Mouse (Mus musculus) natural killer cell, adult 2 months (primary cell): ENCODE data around the gene Myo1d.
A peak's percentile ranks its signal among the peaks of the same experiment; 100 is the strongest.

Experiments
- DNase-seq, 2 experiments: peaks; one replicate each; pipeline ENCODE4 v3.0.0; 2022; ENCODE audit warnings: low spot score in 2 of 2

Gene Myo1d

DNA sequence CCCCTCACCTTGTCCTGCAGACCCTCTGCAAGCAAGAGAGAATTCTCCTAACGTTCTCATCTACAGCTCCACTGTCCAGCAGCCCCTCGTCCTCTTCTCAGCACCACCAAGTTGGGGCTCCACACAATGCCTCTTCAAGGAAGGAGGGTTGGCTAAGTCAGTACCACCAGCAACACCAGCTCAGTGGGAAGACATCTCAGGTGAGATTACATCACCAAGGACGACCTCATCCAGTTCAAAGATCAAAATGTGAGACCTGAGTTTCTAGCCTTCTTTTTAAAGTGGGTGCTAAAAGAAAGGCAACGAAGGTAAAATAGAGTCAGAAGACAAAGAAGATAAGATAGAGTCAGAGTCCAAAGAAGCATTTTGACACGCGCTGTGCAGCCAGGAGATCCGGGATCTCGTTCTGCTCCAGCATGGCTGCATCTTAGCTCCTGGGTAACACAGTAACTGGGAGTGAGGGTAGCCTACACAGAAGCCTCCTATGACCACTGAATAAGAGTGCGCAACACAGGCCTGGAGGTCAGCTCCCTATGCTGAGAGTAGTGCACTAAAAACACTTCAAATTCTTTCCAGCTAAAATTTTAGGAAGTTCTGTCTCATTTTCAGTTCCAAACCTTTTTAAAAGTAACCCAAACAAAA, 56.3 kb downstream of the Myo1d start:
- no peak for DNase-seq

GRCm38 (mm10) chr11:80719014-80719413, 60.8 kb downstream of the Myo1d start:
- DNase-seq: no peak

DNA sequence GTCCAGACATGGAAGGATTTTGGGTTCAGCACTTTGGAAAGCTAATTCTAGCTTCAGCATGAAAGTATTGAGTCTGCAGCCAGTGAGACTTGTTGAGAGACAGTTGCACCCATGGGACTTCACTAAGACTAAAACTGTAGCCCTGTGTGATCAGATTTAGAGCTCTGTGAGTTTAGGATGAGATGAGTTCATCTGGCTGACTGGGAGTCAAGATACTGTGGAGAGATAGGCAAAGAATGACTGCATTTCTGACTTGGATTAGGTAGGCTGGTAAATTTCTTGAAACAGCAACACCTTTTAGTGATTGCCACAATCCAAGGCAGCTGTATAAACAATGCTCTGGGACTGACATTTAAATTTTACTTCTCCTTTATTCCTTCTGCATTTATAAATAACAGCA, 61.8 kb downstream of the Myo1d start:
- no peak for DNase-seq

DNA sequence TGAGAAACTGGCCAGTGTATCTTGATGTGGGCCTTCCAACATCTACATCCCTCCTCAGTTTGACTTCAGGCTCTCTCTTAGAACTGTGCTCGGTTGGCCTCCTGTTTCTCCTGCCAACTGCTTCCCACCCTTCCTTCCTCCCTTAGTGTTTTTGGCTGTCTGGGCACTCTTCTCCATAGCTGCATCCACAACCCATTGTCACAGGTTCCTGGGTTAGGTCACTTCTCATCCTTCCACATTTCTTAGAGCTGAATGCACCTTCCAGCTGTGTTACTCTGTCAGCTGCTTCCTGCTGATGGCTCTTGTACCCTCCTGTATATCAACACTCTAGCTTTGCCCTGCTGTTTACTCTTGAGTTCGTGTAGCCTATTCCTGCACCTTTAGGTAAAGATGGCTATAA, 64.7 kb downstream of the Myo1d start:
- DNase-seq: no peak

- no peak for DNase-seq
Observed at GRCm38 (mm10) chr11:80713705-80714104, 66.1 kb downstream of the Myo1d start.

DNA sequence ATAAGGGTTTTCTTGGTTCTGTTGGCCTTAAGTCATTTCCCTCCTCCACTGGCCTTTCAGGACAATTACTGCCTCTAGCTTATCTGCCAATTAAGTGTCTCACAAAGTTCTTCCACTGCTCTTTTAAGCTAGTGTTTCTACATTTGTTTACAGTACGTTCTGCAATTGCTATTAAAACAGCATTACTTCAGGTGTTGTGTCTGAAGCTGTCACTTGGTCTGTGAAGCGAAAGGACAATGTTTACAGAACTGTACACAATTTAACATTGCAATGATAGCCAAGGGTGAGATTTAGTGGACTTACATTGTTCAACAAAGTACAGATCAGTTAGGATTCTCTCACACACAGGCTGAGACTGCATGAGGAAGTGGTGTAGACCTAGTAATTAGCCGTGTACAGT, 67.6 kb downstream of the Myo1d start:
- DNase-seq: no peak

DNA sequence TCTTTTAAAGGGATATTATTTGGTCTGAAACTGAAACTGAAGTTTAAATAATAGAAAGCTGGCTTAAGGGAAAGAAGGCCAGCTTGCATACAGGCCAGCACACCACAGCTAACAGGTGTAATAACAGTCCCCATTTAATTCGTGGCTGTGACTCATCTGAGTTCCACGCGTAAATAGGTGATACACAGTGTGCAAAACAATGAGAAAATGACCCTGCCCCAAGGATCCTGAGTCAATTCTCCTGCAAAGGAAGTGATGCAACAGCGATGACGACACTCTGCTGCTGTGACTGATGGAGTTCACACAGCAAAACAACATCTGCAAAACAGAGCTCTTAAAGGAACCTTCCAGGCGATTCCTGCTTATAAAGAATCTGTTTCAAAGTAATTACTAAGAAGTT, 68.5 kb downstream of the Myo1d start:
- DNase-seq: peak; percentile 9 to 10

DNA sequence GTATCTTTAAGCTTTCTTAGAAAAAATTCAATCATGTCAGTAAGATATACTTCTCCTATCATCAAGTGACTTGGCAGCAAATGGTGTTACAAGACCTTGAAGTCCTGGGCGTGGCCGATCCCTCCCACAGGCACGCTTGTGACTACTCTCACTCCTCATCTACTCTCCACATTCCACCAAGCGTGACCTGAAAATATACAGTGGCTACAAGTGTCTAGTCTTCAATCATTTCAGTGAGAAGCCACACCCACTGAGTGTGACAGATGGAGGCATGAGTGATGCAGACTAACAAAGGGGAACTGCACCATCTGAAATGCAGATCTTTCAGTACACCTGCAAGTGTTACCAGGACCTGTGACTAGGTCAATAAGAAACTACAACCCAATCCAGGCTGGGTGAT, 79.2 kb downstream of the Myo1d start:
- DNase-seq: peak in 1 of 2 experiments; percentile 18

- no peak for DNase-seq
Observed at GRCm38 (mm10) chr11:80698721-80699120, 81.1 kb downstream of the Myo1d start.

- peak in 1 of 2 experiments; percentile 7 for DNase-seq
Observed at GRCm38 (mm10) chr11:80696350-80696749, 83.5 kb downstream of the Myo1d start.

DNA sequence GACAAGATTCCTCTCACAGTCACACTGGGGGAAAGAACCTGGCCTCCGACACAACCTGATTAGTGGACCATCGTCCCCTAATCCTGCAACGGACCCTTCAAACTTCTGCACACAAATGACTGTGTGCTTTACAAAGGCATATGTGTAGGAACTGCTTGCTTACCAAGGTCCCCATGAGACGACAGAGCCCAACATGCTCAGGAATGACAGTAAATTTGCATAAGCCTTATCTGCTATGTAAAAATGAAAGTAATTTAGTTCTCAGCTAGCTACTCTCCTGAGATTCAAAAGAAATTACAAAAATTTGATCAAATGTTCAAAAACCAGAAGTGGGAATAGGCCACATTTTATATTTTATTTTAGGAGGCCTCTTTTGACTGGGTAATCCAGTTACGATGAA, 95.2 kb downstream of the Myo1d start:
- DNase-seq: no peak

GRCm38 (mm10) chr11:80682745-80683144, 97.1 kb downstream of the Myo1d start:
- DNase-seq: no peak

DNA sequence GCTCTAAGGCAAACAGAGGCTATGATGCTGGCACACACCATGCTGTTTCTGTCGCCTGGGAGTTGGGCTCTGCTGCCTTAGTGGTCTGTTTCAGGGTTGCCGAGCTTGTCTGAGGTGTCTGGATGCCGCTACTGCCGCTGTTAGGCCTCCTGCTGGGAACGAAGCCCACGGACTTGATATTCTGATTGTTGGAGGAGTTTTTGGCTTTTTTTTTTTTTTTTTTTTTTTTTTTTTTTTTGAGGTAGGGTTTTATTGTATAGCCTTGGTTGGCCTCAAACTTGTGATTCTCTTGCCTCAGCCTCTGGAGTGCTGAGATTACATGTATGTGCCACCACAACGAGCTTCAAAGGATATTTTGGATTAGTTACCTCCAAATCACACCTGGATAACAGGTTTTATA, 106.8 kb downstream of the Myo1d start:
- no peak for DNase-seq

- DNase-seq: peak in 1 of 2 experiments; percentile 14
Observed at GRCm38 (mm10) chr11:80670391-80670790, 109.4 kb downstream of the Myo1d start.

DNA sequence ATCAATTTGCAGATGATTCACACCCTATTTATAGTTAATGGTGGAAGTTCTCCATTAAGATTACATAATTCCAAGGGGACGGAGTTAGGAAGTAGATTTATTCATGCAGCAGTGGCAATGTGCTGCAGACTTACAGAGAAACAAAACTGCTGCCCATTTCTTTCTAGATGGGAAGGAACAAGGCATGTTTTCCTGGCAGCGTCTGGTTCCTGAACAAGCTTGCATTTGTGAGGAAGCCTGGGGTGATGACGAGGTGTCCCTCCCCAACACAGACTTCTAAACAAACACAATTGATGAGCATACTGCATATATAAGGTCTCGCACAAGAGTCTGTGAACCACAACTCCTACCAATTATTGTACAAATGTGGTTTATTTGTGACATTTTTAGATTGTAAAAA, 109.9 kb downstream of the Myo1d start:
- no peak for DNase-seq

- no peak for DNase-seq
Observed at GRCm38 (mm10) chr11:80666211-80666610, 113.6 kb downstream of the Myo1d start.

DNA sequence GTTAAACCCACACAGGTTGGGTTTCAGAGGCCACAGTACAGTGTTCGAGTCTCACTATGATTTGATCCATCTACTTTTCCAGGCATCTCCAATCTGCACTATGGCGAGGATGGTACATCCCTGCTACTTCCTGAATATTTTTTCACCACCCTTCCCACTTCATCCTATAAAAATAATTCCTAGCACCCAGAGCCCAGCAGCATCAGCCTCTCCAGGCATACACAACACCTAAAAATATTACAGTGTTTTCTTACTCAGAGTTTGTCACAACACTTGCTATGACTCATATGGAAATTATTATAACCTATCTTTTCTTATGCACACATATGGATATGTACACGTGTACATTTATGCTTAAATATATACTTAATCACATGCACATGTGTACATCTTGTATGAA, 115.6 kb downstream of the Myo1d start:
- DNase-seq: no peak

DNA sequence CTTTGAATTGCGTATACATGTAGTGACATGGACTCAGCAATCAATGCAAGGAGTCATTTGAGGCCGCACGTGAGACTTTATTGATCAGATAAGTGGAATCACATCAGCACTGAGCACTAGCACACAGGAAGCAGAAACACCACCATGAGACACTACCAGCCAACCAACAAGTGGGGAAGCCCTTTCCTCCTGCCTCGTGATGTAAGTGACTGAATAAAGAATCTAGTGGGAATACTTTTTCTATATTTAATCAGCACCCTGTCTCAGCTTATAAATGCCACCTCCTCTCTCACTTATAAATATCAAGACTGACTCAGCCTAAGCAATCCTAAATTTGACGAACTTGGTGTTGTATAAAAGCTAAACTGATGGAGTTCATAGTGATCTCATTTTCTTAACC, 134.7 kb downstream of the Myo1d start:
- no peak for DNase-seq

- no peak for DNase-seq
Observed at GRCm38 (mm10) chr11:80628992-80629865, 150.6 kb downstream of the Myo1d start.

DNA sequence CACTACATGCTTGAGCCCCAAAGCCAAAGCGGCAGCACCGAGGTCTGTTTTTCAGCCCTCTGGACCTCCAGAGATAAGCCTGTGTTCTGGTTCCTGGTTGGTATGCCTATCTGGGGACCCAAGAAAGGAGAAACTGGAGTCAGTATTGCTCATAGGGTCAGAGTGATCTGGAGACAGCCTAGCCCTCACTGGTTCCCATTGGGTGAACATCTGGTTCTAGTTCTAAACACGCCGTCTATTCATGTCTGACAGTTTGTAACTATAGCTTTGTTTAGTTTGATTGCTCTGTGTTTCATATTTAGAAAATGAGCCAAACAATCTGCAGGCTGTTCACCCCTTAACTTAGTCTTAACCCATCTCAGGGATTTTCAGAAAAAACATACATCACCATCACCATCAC, 151.2 kb downstream of the Myo1d start:
- DNase-seq: no peak

GRCm38 (mm10) chr11:80623038-80623380, 156.8 kb downstream of the Myo1d start:
- no peak for DNase-seq

DNA sequence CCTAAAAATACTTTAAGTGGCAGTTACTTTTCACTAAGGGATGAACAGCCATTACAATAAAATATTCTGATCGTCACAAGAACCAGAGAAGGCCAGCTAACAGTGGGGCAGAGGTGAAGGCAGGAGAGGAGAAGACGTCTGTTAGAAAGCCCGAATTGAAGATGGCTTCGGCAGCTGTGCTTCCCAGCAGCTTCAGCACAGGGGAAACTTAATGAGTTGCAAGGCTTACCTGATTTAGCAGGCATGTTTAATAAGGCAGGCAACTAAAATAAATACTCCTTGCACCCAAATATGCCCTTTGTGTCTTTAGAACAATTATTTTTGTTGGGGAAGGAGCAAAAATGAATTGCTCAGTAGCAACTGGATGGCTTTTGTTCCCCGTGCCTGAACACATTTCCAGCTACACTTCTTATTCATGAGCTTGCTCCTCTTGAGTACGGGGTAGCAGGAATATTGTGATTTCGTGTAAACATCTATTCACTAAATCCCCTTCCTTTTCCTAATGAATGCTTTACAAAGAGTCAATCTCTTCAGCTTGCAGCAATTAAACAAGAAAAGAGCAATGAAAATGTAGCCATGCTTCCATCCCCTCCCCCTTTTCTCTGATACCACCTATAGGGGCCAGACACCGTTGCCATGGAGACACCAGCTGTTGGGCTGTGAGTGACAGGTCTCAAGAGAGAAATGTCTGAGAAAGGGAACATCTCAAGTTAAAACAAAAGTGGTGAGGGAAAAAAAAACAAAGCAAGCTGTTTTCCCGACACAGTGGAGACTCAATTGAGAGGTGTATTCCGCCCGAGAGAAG, 157.4 kb downstream of the Myo1d start:
- DNase-seq: no peak
